Mouse (Mus musculus): ENCODE measurements around the gene Cstf2t.

Cstf2t gene

DNA sequence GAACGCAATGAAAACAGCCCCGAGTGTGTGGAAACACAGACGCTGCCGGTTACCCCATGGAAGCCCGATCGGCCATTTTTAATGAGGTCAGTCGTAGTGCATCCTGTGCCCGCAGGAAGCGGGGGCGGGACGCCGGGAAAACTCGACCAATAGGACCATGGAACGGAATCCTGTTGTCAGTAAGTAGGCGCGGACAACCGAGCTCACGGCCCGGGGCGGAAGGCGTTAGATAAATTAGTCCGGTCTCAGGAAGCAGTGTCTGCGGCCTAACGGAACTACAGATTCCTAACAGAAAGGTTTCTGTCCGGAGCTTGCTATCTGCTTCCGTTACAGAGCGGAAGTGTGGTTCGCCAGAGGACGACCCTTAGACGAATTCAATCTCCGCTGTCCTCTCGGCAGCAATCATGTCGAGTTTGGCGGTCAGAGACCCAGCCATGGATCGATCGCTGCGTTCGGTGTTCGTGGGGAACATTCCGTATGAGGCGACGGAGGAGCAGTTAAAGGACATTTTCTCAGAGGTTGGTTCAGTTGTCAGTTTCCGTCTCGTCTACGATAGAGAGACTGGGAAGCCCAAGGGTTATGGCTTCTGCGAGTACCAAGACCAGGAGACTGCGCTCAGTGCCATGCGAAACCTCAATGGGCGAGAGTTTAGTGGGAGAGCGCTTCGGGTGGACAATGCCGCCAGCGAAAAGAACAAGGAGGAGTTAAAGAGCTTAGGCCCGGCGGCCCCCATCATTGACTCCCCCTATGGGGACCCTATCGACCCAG is at the start of gene Cstf2t:
Cstf2t (plus strand) TSS at position 176 of the 768 bp plus-strand sequence.
- no peak for DNase-seq (ENCODE audit: extremely low read depth, low read depth)

- DNase-seq (ENCODE audit: extremely low read depth, low read depth) = no peak
These were observed 43.7 kb upstream of the Cstf2t start for GRCm38 (mm10) chr19:31038951-31039350.

DNA sequence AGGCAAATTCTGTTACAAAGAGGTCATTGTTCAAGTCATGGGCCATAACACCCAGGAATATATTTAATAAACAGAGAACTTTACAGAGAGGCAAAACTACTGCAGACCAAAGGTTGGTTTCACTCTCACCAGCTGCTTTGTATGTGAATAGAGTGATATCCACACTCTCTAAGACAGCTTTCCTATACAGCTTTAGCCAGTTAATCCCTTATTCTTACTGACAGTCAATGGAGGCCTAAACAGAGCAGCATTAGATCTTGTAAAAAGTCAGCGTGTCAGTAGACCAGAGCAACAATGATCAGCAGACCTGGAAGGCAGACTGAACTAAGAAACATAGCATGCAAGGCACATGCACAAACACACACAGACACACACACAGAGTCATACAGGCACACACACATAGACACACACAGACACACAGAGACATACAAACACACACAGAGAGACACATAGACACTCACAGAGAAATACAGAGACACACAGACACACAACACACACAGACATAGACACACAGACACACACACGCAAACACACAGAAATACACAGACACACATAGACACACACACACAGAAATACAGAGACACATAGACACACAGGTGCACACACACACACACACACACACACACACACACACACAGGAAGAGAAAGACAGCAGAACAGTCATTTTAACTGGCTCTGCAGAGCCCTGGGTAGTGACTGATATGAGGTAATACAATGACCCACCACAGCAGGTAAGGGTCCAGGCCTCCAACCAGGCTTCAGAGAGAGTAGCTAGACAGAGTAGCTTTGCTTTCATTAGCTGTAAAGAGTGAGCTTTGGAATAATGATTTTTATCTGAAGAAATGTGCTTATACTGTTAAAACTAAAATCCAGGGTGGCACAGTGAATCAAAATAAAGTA is 41.4 kb upstream of the Cstf2t start:
- DNase-seq (ENCODE audit: extremely low read depth, low read depth) = no peak

GRCm38 (mm10) chr19:31046601-31047000 is 36.0 kb upstream of the Cstf2t start:
- DNase-seq (ENCODE audit: extremely low read depth, low read depth) = peak; percentile 2

- DNase-seq (ENCODE audit: extremely low read depth, low read depth) = no peak
These were observed 17.9 kb upstream of the Cstf2t start for GRCm38 (mm10) chr19:31064740-31065139.

- DNase-seq (ENCODE audit: extremely low read depth, low read depth) = no peak
These were observed 17.3 kb upstream of the Cstf2t start for GRCm38 (mm10) chr19:31065206-31065781.

- DNase-seq (ENCODE audit: extremely low read depth, low read depth) = no peak
These were observed 8.5 kb upstream of the Cstf2t start for GRCm38 (mm10) chr19:31073959-31074716.

- DNase-seq (ENCODE audit: extremely low read depth, low read depth) = no peak
These were observed 7.9 kb upstream of the Cstf2t start for GRCm38 (mm10) chr19:31074717-31075063.

GRCm38 (mm10) chr19:31076106-31076505 is 6.5 kb upstream of the Cstf2t start:
- no peak for DNase-seq (ENCODE audit: extremely low read depth, low read depth)

DNA sequence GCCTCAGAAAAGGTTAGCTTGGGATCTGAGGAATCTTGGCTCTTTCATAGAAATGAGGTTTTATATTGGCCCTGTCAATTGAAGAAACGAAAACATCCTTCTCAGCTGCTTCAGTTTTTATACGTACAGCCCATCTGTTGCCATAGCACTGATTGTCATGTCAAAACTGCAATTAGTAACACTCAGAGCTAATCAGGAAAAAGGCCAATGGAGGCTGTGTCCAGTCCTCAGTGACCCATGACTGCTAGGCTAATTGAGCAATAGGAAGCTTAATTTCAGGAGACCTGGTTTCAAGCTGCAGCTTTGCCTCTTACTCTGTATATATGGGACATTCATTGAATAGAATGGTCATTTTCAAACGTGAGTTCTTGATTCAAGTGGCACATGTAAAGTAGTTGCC is 4.4 kb upstream of the Cstf2t start:
- no peak for DNase-seq (ENCODE audit: extremely low read depth, low read depth)

GRCm38 (mm10) chr19:31082226-31082625 is 411 bp upstream of the Cstf2t start:
- DNase-seq (ENCODE audit: extremely low read depth, low read depth) = no peak

- DNase-seq (ENCODE audit: extremely low read depth, low read depth) = no peak
These were observed 1.1 kb downstream of the Cstf2t start for GRCm38 (mm10) chr19:31083761-31084160.

GRCm38 (mm10) chr19:31097857-31098256 is 15.2 kb downstream of the Cstf2t start:
- DNase-seq (ENCODE audit: extremely low read depth, low read depth) = no peak

GRCm38 (mm10) chr19:31099369-31099768 is 16.7 kb downstream of the Cstf2t start:
- no peak for DNase-seq (ENCODE audit: extremely low read depth, low read depth)

GRCm38 (mm10) chr19:31104764-31105163 is 22.1 kb downstream of the Cstf2t start:
- DNase-seq (ENCODE audit: extremely low read depth, low read depth) = no peak

GRCm38 (mm10) chr19:31106036-31106435 is 23.4 kb downstream of the Cstf2t start:
- no peak for DNase-seq (ENCODE audit: extremely low read depth, low read depth)

DNA sequence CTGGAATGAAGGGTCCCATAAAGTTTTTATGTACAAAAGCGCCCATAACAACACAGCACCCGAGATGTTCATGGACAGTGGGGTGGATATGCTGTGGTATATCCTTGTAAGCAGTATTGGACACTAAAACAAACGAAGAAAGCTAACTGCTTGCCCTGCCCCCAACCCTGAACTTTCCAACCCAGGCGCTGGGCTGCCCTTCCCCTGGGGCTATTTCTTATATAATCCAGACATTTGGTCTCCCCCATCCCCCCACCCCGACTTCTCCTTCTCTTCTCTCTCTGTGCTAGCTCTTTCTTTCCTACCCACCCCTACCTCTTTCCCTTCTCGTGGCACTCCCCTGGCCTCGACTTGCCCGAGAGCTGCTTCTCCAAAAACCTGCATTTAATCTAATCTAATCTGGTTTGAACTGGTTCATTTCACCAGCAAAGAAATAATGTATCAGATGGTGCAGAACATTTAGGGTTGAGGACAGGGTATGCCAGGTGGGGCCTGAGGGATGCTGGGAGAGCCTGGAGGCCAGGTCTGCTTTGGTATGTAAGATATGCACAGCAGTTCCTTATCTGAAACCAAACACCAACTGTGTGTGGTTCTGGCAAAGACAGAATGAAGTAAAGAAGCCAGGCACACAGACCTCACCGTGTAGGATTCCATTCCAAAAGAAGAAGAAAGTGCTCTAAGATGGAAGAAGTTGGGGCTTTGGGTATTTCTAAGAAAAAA is 24.4 kb downstream of the Cstf2t start:
- no peak for DNase-seq (ENCODE audit: extremely low read depth, low read depth)

GRCm38 (mm10) chr19:31114690-31115089 is 32.1 kb downstream of the Cstf2t start:
- DNase-seq (ENCODE audit: extremely low read depth, low read depth) = no peak

DNA sequence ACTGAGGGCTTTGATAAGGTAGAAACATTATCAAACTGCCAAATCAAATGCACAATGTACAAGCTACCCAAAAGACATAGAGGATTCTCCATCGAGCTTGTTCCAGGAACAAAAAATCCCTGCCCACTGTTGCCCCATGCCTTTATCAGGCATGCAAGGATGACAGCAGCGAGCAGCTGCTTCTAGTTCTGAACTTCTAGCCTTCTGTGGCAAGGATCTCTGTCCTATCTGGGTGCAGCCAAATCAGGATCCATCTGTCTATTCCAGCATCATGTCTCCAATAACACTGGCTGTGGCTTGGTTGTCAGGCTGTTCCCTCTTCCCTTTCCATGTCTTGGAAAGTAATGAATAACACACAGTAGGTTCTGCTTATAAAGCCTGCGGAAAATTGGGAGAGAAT is 42.0 kb downstream of the Cstf2t start:
- DNase-seq (ENCODE audit: extremely low read depth, low read depth) = no peak

GRCm38 (mm10) chr19:31132614-31133013 is 50.0 kb downstream of the Cstf2t start:
- DNase-seq (ENCODE audit: extremely low read depth, low read depth) = no peak

- DNase-seq (ENCODE audit: extremely low read depth, low read depth) = no peak
These were observed 53.7 kb downstream of the Cstf2t start for GRCm38 (mm10) chr19:31136316-31136715.
